Mouse (Mus musculus): Measurements from ENCODE around the gene Chil5. TPM values are rescaled to one million over a fixed set of nuclear protein-coding genes. Genes with fewer than 3 reads are reported as not detected.
"Not testable (repeated sequence)": the region's sequence is repeated elsewhere in the genome, so short reads cannot be mapped to it uniquely, and the experiment has no call there.

Gene Chil5
- total RNA-seq, 2 experiments from 2014 or later, result not detected

DNA sequence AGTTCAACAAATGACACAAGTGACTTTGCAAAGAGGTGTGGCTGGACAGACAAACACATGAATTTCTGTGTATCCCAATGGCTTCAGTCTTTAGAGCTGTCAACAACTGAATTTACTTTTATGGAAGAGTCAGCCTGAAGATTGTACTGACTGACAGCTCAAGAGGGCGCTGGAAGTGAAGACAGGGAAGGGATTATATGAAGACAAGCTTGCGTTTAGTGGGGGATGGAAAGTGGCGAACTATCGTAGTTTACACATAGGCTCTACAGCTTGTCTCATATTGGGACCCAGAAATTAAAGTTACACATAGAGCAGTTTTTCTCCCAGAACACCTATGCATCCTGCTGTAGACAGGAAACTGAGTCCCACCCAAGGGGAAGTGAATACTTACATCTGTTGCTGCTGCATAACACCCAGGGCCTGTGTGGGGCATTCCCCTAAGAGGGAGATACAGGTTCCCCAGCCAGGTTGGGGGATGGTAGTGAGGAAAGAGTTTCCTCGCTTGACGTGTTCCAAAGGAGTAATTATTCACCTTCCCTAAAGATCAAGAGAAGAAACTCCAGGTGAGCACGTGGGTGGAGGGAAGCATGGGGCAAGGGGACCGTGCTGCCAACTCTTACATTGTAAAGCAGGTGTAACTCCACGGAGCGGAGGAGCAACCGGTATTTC is 31.8 kb downstream of the Chil5 start:
- peak overlapping the region; percentile 23 for H3K4me3 ChIP-seq

DNA sequence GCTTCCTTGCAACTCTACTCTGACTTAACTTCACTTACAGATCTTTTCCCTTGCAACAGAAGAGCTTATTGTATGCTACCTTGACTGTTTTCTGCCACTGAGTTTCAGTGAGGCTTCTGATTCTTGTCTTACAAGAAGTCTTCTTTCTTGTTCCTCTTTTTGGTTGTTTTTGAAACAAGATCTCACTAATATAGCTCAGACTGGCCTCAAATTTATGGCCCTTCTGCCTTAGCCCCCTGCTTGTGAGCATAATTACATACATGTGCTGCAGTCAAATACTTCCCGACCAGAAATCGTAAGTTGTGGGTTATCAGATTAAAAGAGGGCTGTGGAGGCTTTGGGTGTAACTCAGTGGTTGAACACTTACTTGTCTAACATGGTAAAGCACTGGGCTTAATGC is 37.9 kb downstream of the Chil5 start:
- no peak for DNase-seq (ENCODE audit: extremely low spot score in 1 of 2, low spot score in 2 of 2)
- Histone ChIP-seq H3K4me3 (no peak overlapping the region), H3K27ac (no peak overlapping the region)
- intact Hi-C loops (cut with DNase I), result no loop called here
- no peak for TF ChIP-seq CTCF (IDR thresholded peaks at IDR 0.05)

More for the DNA sequence above, 31.8 kb downstream of the Chil5 start:
- no peak for DNase-seq (ENCODE audit: extremely low spot score in 1 of 2, low spot score in 2 of 2)
- intact Hi-C loops (cut with DNase I), result no loop called here
- H3K27ac ChIP-seq, result no peak overlapping the region
- TF ChIP-seq CTCF (IDR thresholded peaks at IDR 0.05), result no peak

DNA sequence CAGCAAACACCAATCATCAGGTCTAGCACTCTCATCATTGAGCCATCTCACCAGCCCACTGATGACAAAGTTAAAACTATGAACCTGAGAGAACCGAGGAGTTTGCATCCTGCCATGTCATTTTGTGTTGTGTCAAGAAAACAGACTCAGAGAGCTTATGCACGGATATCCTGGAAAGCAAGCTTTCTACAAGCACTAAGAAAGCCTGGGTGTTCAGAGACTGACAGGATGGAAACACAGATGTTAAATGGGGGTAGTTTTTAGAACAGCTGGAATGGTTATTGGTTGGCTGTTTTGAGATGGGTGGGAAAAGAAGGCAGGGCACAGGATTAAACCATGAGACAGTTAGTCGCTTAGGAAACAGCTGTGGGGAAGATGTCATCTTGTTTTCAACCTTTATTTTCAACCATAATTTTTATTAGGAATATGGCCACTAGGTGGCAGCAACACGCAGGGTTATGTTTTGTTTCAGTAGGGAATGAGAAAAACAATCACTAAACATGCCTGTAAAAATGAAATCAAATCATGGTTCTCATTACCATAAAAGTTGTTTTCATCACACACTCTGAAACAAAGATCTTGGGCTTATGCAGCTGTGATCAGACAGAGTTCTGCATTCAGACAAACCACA is 40.8 kb downstream of the Chil5 start:
- no peak overlapping the region for H3K4me3 ChIP-seq
- peak; percentile 83 for TF ChIP-seq CTCF (IDR thresholded peaks at IDR 0.05)

DNA sequence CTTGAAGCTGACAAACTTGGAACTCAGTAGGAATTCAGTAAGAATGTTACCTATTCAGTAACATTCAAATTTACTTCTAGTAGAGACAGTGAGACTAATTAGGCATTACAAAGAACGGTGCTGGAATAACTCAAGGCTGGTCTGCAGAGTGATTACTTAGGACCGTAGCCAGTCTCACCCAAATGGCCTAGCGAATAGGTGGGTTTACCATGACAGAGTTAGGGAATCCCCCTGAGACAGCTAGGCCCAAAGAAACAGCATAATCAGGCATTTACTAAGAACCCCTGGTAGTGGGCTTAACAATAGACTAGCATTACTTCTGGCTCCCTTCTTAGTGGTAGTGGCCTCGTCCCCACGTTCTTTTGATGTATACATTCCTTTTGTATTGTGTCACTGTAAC is 43.0 kb downstream of the Chil5 start:
- H3K27ac ChIP-seq; intact Hi-C loops (cut with DNase I); DNase-seq (ENCODE audit: extremely low spot score in 1 of 2, low spot score in 2 of 2); H3K4me3 ChIP-seq: not testable (repeated sequence)

More for the DNA sequence above, 40.8 kb downstream of the Chil5 start:
- H3K27ac ChIP-seq, result no peak overlapping the region
- DNase-seq (ENCODE audit: extremely low spot score in 1 of 2, low spot score in 2 of 2), result peak; percentile 27 to 38
- intact Hi-C loops (cut with DNase I), result loop anchor here (1.0 to 2.0 kb wide), 2 partner anchors 457 to 889 kb away; no protein-coding TSS in a partner anchor

DNA sequence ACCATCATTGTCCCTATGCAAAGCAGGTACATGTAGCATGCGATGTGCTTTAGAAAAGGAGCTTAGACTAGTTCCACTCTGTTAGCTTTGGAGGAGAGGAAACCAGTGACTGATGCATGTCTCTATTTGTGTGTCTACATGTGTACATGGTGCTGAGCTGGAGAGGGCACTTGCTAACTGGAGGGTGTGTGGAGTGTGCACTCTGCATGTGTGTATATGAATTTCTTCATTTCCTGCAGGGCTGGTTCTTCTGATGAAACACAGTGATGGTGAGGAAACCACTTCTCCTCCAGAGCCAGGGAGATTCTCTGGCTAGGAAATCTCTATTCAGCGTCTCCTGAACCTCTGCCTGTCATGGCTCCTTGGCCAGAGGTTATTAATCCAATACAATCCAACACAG is 58.4 kb downstream of the Chil5 start:
- H3K27ac ChIP-seq, result no peak overlapping the region
- H3K4me3 ChIP-seq, result no peak overlapping the region
- DNase-seq (ENCODE audit: extremely low spot score in 1 of 2, low spot score in 2 of 2), result no peak
- TF ChIP-seq CTCF (IDR thresholded peaks at IDR 0.05), result no peak
- intact Hi-C loops (cut with DNase I), result no loop called here

DNA sequence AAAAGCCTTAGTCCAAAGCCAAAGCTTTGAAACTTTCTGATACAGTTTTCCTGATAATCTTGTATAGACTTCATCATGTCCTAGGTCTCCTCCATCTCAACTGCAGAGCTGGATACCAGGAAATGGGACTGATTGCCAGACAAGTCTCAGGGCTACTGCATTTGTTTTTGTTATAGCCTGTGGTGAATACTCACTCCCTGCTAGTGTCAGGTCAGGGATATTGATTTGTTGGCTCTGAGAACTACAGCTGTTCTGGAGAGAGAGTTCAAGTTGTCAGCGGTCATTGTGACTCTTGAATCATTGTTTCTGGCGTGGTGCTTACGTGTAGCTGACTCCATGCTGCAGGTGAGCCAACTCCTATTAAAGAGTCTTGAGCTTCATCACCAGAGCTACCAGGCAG is 59.2 kb downstream of the Chil5 start, which contains the start of gene Ovgp1:
TSS of gene Ovgp1 (plus strand) at position 301 of the 400 bp plus-strand sequence.
- intact Hi-C loops (cut with DNase I), result no loop called here
- no peak for DNase-seq (ENCODE audit: extremely low spot score in 1 of 2, low spot score in 2 of 2)
- no peak within 1 kb of the TSS for H3K27ac ChIP-seq
- TF ChIP-seq CTCF (IDR thresholded peaks at IDR 0.05), result no peak
- no peak within 1 kb of the TSS for H3K4me3 ChIP-seq

DNA sequence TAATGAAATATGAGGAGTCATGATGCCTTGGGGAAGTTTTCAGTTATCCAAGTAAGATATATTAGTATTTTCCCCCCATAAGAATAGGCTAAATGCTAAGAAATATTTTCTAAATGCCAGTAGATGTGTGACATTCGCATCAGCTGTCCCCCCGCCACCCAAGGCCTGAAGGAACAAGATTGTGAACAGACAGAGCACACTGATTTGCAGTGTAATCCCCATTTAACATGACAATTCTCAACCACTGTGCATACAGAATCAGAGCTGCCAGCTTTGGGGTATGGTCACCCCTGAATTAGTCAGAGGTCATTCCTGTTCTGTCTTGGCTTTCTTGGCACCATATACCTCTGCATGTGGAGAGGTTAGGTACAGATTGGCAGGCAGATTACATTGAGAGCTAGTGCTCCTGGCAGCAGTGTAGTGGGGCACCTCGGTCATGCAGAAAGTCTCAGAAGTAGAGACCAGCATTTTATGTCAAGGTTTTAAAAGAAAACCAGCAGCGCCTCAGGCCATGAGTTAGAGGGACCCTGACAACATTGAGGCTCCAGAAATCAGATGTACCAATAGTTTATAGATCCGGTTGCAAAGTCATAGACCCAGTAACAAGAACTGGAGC is 60.7 kb downstream of the Chil5 start:
- intact Hi-C loops (cut with DNase I), result no loop called here

More for the DNA sequence above, 60.7 kb downstream of the Chil5 start:
- TF ChIP-seq CTCF (IDR thresholded peaks at IDR 0.05), result no peak
- DNase-seq (ENCODE audit: extremely low spot score in 1 of 2, low spot score in 2 of 2), result no peak
- no peak overlapping the region for H3K27ac ChIP-seq
- H3K4me3 ChIP-seq, result no peak overlapping the region

Other genes with a start within 250 kb of the Chil5 start
- gene Rap1a, start 231.5 kb downstream of the Chil5 start, total RNA-seq (2021), result 10 to 100 TPM; 63.7 to 64.7 TPM
- 1 to 10 TPM in 1 of 2 experiments, under 1 TPM in 1; 0.66 to 1.1 TPM for gene Adora3, start 162.0 kb downstream of the Chil5 start, total RNA-seq (2021)
- gene Tmigd3, start 161.9 kb downstream of the Chil5 start, total RNA-seq (2021), result under 1 TPM in 1 of 2 experiments, not detected in 1; 0.75 TPM
- 1 to 10 TPM in 1 of 2 experiments, under 1 TPM in 1; 0.84 to 1.5 TPM for gene I830077J02Rik, start 100.2 kb downstream of the Chil5 start, total RNA-seq (2021)
- 10 to 100 TPM; 50.1 to 50.2 TPM for gene Wdr77, start 73.4 kb downstream of the Chil5 start, total RNA-seq (2021)
- gene Atp5f1, start 72.7 kb downstream of the Chil5 start, total RNA-seq (2021), result 100 to 1,000 TPM; 228 to 249 TPM
- 1 to 10 TPM; 2.6 to 2.7 TPM for gene Ovgp1, start 59.1 kb downstream of the Chil5 start, total RNA-seq (2021)
- under 1 TPM in 1 of 2 experiments, not detected in 1; 0.79 TPM for gene Pifo, start 18.2 kb downstream of the Chil5 start, total RNA-seq (2021)
- under 1 TPM; 0.68 to 0.82 TPM for gene Chia1, start 80.4 kb upstream of the Chil5 start, total RNA-seq (2021)
- gene Chil3, start 134.8 kb upstream of the Chil5 start, total RNA-seq (2021), result under 1 TPM in 1 of 2 experiments, not detected in 1; 0.43 TPM
- not detected for gene Chil4, start 186.7 kb upstream of the Chil5 start, total RNA-seq (2021)

Data from left cerebral cortex, adult 2 months (tissue).